Mouse (Mus musculus) layer of hippocampus, postnatal 10 days (tissue): ENCODE measurements around the gene Fam189a1. TPM values are rescaled to one million over a fixed set of nuclear protein-coding genes. Genes with fewer than 3 reads are reported as not detected.
A peak's percentile ranks its signal among the peaks of the same experiment; 100 is the strongest.

Experiments
- DNase-seq, 2 experiments: peaks; one replicate each; pipeline ENCODE4 v3.0.0; 2021; ENCODE audit warnings: low spot score in 2 of 2
- total RNA-seq, 2 experiments: library from RNA; stranded (reverse); gene quantifications; 2 replicates each; pipeline ENCODE4 v1.2.3; 2021

The Fam189a1 gene
- total RNA-seq, 2 experiments from 2014 or later: 72.4 to 90.3 TPM

- no peak for DNase-seq
Observed at GRCm38 (mm10) chr7:64952181-64952580, 204.2 kb downstream of the Fam189a1 start.

- DNase-seq: no peak
Observed at GRCm38 (mm10) chr7:64950771-64951099, 205.6 kb downstream of the Fam189a1 start.

GRCm38 (mm10) chr7:64949910-64950770, 206.2 kb downstream of the Fam189a1 start:
- peak; percentile 80 to 85 for DNase-seq

GRCm38 (mm10) chr7:64949465-64949864, 206.9 kb downstream of the Fam189a1 start:
- DNase-seq: no peak

- no peak for DNase-seq
Observed at GRCm38 (mm10) chr7:64944686-64945085, 211.7 kb downstream of the Fam189a1 start.

- no peak for DNase-seq
Observed at GRCm38 (mm10) chr7:64944175-64944574, 212.2 kb downstream of the Fam189a1 start.

GRCm38 (mm10) chr7:64936927-64937326, 219.4 kb downstream of the Fam189a1 start:
- no peak for DNase-seq

- DNase-seq: no peak
Observed at GRCm38 (mm10) chr7:64934115-64934514, 222.3 kb downstream of the Fam189a1 start.

GRCm38 (mm10) chr7:64930980-64931379, 225.4 kb downstream of the Fam189a1 start:
- no peak for DNase-seq

- no peak for DNase-seq
Observed at GRCm38 (mm10) chr7:64923918-64924317, 232.5 kb downstream of the Fam189a1 start.

GRCm38 (mm10) chr7:64921189-64921588, 235.2 kb downstream of the Fam189a1 start:
- no peak for DNase-seq

GRCm38 (mm10) chr7:64920735-64921134, 235.6 kb downstream of the Fam189a1 start:
- DNase-seq: no peak

- no peak for DNase-seq
Observed at GRCm38 (mm10) chr7:64916654-64917053, 239.7 kb downstream of the Fam189a1 start.

- no peak for DNase-seq
Observed at GRCm38 (mm10) chr7:64915121-64915520, 241.2 kb downstream of the Fam189a1 start.

GRCm38 (mm10) chr7:64911945-64912344, 244.4 kb downstream of the Fam189a1 start:
- no peak for DNase-seq

- DNase-seq: no peak
Observed at GRCm38 (mm10) chr7:64910208-64910607, 246.2 kb downstream of the Fam189a1 start.

- no peak for DNase-seq
Observed at GRCm38 (mm10) chr7:64906955-64907354, 249.4 kb downstream of the Fam189a1 start.

- DNase-seq: no peak
Observed at GRCm38 (mm10) chr7:64905506-64905905, 250.9 kb downstream of the Fam189a1 start.

GRCm38 (mm10) chr7:64900249-64900648, 256.1 kb downstream of the Fam189a1 start:
- no peak for DNase-seq

- no peak for DNase-seq
Observed at GRCm38 (mm10) chr7:64896587-64896986, 259.8 kb downstream of the Fam189a1 start.

- no peak for DNase-seq
Observed at GRCm38 (mm10) chr7:64895685-64896101, 260.7 kb downstream of the Fam189a1 start.

- no peak for DNase-seq
Observed at GRCm38 (mm10) chr7:64891139-64891538, 265.2 kb downstream of the Fam189a1 start.

- DNase-seq: peak; percentile 40 to 63
Observed at GRCm38 (mm10) chr7:64889919-64890318, 266.5 kb downstream of the Fam189a1 start.
